Mouse (Mus musculus) v-Abl transformed pro-B cells (cell line): ENCODE measurements around the gene Slc2a3.
"Not testable (repeated sequence)": the region's sequence is repeated elsewhere in the genome, so short reads cannot be mapped to it uniquely, and the experiment has no call there.

ENCODE experiments used
- in situ Hi-C, 2 experiments: fragments of 400-800 bp; cut with MboI; formaldehyde crosslinking; loops; one replicate each; pipeline ENCODE4 v1.15.1; 2025; ENCODE audit not compliant: unreplicated experiment in 2 of 2

Slc2a3 gene

GRCm38 (mm10) chr6:122715886-122716285, 85.6 kb downstream of the Slc2a3 start:
- in situ Hi-C loops, result no loop called here

GRCm38 (mm10) chr6:122714707-122715365, 86.6 kb downstream of the Slc2a3 start:
- in situ Hi-C loops, result no loop called here

GRCm38 (mm10) chr6:122713116-122713515, 88.3 kb downstream of the Slc2a3 start:
- in situ Hi-C loops, result not testable (repeated sequence)

GRCm38 (mm10) chr6:122711455-122711854, 90.0 kb downstream of the Slc2a3 start:
- in situ Hi-C loops, result no loop called here

- in situ Hi-C loops, result no loop called here
Observed at GRCm38 (mm10) chr6:122708826-122709225, 92.6 kb downstream of the Slc2a3 start.

- in situ Hi-C loops, result no loop called here
Observed at GRCm38 (mm10) chr6:122707036-122707800, 94.2 kb downstream of the Slc2a3 start, which contains the start of gene Nanog. Gene Nanog (plus strand): TSS chr6:122707489.

- in situ Hi-C loops, result no loop called here
Observed at GRCm38 (mm10) chr6:122706337-122706840, 95.1 kb downstream of the Slc2a3 start.

GRCm38 (mm10) chr6:122703706-122704105, 97.7 kb downstream of the Slc2a3 start:
- in situ Hi-C loops, result no loop called here

GRCm38 (mm10) chr6:122703251-122703650, 98.2 kb downstream of the Slc2a3 start:
- in situ Hi-C loops, result no loop called here

- in situ Hi-C loops, result no loop called here
Observed at GRCm38 (mm10) chr6:122702480-122703124, 98.8 kb downstream of the Slc2a3 start.

GRCm38 (mm10) chr6:122701816-122702215, 99.6 kb downstream of the Slc2a3 start:
- in situ Hi-C loops, result no loop called here

GRCm38 (mm10) chr6:122699628-122700027, 101.8 kb downstream of the Slc2a3 start:
- in situ Hi-C loops, result not testable (repeated sequence)

- in situ Hi-C loops, result no loop called here
Observed at GRCm38 (mm10) chr6:122695398-122695797, 106.0 kb downstream of the Slc2a3 start.

- in situ Hi-C loops, result no loop called here
Observed at GRCm38 (mm10) chr6:122690082-122690481, 111.4 kb downstream of the Slc2a3 start.

GRCm38 (mm10) chr6:122689411-122690055, 111.9 kb downstream of the Slc2a3 start:
- in situ Hi-C loops, result no loop called here

- in situ Hi-C loops, result no loop called here
Observed at GRCm38 (mm10) chr6:122686709-122687108, 114.7 kb downstream of the Slc2a3 start.

GRCm38 (mm10) chr6:122682646-122683045, 118.8 kb downstream of the Slc2a3 start:
- in situ Hi-C loops, result no loop called here
